Mouse (Mus musculus) thymus, postnatal 25 days (tissue): Measurements from ENCODE around the gene Cfap100.

Source experiments
- DNase-seq: peaks from one replicate; pipeline ENCODE4 v3.0.0; 2022

Cfap100 gene

DNA sequence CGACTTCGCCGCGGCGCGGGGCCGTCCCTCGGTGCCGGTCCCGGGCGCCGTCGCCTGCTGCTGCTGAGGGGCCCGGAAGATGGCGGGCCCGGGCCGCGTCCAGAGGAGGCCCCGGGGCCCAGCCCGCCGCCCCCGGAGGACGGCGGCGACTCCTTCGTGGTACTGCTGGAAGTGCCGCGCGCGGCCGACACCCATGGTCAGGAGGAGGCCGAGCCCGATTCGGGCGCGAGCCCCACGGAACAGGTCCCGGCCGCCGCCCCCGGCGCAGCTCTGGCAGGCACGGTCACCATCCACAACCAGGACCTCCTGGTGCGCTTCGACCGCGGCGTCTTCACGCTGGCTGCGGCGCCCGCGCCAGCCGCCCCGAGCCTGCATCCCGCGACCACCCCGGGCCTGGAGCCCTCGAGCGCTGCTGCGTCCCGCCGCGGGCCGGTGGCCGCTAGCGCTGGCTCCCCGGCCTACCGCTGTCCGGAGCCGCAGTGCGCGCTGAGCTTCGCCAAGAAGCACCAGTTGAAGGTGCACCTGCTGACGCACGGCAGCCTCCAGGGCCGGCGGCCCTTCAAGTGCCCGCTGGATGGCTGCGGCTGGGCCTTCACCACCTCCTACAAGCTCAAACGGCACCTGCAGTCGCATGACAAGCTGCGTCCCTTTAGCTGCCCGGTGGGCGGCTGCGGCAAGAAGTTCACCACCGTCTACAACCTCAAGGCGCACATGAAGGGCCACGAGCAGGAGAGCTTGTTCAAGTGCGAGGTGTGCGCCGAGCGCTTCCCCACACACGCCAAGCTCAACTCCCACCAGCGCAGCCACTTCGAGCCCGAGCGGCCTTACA, 58.7 kb downstream of the Cfap100 start:
- DNase-seq: peak; percentile 38

DNA sequence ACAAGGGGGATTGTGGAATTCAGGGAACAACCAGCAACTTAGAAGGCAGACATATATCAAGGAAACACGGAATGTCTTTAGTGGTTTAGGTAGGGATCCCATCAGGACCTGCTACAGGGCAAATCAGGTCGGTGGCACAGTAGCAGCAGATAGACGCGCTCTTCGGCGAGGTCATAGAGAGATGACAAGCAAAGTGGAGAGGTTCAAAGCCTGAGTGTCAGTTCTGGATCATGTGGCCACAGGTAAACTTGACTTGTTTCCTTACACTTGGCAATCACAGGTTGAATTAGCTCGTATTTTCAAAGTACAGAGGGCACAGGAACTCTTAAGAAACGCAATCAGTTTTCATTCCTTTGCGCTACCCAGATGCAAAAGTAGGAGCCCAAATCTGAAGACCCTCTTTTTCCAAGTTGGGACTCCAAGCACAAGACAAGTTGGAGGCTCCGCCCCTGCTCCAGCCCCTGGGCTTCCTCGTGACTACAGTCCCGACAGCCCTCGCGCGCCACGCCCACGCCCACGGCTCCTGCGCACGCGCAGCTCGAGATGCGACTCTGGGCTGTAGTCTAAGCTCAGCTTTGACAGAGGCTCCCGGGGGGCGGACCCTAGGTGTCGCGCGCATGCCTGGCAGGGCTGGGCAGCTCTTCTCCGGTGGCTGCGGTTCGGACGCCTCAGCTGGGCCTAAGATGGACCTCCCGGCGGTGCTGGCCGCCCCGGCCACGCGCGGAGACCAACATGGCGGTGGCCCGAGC, 59.4 kb downstream of the Cfap100 start, which contains the start of gene Zxdc:
TSS of gene Zxdc (plus strand) at position 517 of the 749 bp plus-strand sequence.
- DNase-seq: peak; percentile 99

DNA sequence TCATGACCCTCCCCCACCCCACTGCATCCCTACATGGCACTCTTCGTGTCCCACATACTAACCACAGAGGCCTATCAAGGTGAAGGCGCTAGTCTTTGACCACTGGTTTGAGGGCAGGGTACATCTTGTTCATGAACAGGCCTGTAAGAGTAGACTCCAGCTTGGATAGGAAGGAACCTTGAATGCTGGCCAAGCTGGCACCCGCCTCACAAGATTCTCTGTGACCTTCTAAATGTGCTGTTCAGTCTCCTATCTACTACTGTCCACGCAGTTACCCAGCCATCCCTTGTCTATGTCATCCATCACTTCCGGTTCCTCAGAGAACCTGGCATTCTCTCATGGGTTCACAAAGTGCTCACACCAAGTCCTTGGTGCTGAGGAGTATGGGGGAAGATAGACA, 65.3 kb downstream of the Cfap100 start:
- DNase-seq: no peak

DNA sequence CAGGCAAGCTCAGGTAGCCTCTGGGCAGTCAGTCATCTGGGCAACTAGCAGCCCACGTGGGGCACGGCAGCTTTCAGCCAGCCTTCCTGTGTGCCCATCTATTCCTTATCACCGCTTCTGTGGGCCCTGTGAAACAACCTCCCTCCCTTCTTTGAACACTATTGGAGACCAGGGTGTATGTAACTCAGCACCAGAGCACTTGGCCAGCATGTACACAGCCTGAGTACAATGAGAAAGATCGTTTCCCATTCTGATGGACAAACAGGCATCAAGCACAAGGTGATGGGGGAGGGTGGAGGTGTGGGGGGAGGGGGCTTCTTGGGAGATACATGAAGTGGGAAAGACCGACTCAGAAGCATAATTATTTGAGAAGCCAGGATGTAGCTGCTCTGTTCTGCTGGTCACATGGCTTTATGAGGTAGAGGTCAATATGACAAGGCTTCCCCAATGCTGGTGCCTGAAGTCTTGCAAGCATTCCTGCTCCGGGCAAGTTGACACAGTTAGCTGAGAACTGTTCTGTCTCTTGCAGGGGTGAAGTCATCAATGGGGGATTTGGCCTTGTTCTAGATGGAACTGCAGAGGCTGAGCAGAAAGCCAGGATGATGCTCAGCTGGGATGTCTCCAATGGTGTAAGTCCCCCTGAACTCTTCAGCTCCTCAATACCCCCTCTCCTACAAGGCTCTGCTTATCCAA, 67.5 kb downstream of the Cfap100 start:
- no peak for DNase-seq

DNA sequence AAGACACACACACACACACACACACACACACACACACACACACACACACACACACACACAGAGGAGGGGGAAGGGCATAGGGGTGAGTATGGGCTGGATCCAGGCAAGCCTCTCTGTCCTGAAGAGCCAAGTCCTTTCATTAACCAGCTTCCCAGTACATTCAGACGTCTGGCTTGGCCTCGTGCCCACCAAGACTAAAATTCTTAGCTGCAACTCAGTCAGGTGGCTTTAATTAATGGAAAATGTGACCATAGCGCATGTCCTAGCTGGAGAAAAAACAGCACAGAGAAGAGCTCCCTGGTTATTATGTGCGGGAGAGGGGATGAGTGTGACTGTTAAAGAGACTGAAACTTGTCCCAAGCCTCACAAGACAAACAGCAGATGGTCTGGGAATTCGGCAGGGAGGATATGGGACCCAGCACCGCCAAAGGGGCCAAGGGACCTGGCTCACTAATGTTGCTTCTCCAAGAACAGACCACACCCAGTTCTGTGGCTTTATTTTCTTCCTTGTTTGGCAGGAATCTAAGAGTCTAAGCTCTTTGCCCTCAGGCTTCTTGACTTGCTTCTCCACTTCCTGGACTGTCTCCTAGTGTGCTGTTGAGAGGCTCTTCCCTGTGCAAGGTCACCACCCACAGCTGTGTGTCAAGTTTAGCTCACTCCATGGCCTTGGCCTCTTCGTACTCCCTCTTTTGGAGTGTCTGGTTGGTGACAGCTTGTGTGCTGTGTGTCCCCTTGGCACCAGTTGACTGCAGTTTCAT, 68.4 kb downstream of the Cfap100 start:
- DNase-seq: no peak

DNA sequence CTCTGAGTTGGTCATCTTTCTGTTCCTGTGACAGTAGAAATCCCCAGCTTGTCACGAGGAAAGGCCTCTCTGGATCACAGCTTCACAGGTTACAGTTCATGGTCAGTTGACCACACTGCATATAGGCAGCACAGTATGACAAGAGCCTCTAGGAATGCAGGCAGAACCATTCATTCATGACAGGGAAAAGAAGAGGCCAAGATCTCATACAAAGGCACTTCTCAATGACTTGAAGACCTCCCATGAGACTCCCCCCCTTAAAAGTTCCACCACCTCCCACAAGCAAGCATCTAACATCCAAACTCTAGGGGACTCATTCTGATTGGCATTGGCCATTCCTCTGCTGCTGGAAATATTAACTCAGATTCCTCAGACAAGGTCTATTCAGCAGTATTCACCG, 69.2 kb downstream of the Cfap100 start:
- no peak for DNase-seq

DNA sequence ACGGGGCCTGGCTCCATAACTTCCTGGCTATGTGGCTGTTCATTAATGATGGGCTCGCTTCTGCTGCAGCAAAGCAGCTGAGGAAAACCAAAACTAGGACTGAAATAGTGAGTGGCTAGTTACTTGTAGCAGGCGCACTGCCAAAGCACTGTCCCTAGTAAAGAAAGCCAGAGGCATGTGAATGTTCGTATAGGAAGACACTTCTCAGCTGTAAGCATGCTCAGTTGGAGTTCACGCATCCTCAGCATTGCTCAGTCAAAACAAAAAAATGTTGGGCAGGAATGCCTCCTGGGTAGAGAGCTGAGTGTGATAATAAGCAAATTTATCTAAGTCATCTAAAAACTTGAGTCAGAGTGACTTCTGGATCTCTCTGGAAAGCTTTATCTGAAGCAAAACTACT, 70.5 kb downstream of the Cfap100 start:
- DNase-seq: no peak
